Mouse (Mus musculus) layer of hippocampus, adult 2 months (tissue): ENCODE results near the gene Hyls1. TPM values are rescaled to one million over a fixed set of nuclear protein-coding genes. Genes with fewer than 3 reads are reported as not detected.

ENCODE experiments used
- DNase-seq, 2 experiments: peaks; one replicate each; pipeline ENCODE4 v3.0.0; 2022; ENCODE audit warnings: low spot score in 2 of 2
- H3K27ac ChIP-seq: fragments of 200-600 bp; 2 replicates; pipeline ENCODE4 v1.8.1; 2022
- H3K4me3 ChIP-seq: fragments of 200-600 bp; 2 replicates; pipeline ENCODE4 v1.8.1; 2022; ENCODE audit warnings: mild to moderate bottlenecking
- CTCF ChIP-seq: fragments of 200-600 bp; conservative IDR thresholded peaks from 2 replicates; pipeline ENCODE4 v1.8.1; 2022; ENCODE audit warnings: antibody characterized with exemption, mild to moderate bottlenecking, moderate library complexity
- total RNA-seq, 2 experiments: library from RNA; stranded (reverse); gene quantifications; 2 replicates each; pipeline ENCODE4 v1.2.3; 2021

Gene Hyls1
- total RNA-seq, 2 experiments from 2014 or later, result 13.0 to 15.8 TPM

- Histone ChIP-seq H3K27ac (no peak overlapping the region), H3K4me3 (no peak overlapping the region)
- no peak for TF ChIP-seq CTCF
- DNase-seq, result no peak
Measured at GRCm38 (mm10) chr9:35539001-35539750, 31.0 kb downstream of the Hyls1 start.

GRCm38 (mm10) chr9:35535876-35536275 is 34.3 kb downstream of the Hyls1 start:
- Histone ChIP-seq H3K4me3 (no peak overlapping the region), H3K27ac (no peak overlapping the region)
- TF ChIP-seq CTCF, result no peak
- no peak for DNase-seq

DNA sequence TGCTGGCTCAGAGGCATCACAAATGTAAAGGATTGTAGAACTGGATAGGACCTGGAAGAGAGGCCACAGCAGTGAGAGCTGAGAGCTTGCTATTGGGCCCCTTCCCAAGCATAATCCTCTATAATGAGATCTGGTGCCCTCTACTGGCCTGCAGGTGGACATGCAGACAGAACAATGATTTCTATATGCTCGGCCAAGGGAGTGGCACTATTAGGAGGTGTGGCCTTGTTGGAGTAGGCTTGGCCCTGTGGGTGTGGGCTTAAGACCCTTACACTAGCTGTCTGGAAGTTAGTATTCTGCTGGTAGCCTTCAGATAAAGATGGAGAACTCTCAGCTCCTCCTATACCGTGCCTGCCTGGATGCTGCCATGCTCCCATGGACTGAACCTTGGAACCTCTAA is 35.1 kb downstream of the Hyls1 start:
- peak; percentile 42 to 66 for DNase-seq
- Histone ChIP-seq H3K4me3 (no peak overlapping the region), H3K27ac (no peak overlapping the region)
- TF ChIP-seq CTCF, result peak; percentile 93

GRCm38 (mm10) chr9:35533266-35533665 is 36.9 kb downstream of the Hyls1 start:
- Histone ChIP-seq H3K27ac (no peak overlapping the region), H3K4me3 (no peak overlapping the region)
- no peak for TF ChIP-seq CTCF
- no peak for DNase-seq

DNA sequence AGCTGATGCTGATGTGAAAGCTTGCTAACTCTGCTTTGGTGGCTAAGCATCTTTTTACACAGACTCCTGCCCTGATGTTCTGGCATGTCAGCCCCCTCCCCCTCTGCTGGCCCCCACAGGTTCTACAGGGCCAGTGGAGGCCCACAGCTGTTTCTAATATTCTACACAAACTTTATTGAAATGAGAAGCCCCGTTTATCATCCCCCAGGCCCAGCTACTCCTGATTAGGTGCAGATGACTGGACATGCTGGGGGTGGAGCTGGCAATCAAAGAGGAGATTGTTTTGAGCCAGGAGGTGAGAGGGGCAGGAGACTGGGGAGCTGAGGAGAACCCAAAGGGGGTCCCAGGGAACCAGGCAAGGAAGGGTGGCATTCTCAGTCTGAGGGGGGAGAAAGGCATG is 40.4 kb downstream of the Hyls1 start:
- no peak for DNase-seq
- TF ChIP-seq CTCF, result no peak
- Histone ChIP-seq H3K4me3 (no peak overlapping the region), H3K27ac (no peak overlapping the region)

GRCm38 (mm10) chr9:35529141-35529540 is 41.1 kb downstream of the Hyls1 start:
- no peak overlapping the region for H3K4me3 ChIP-seq
- no peak for TF ChIP-seq CTCF
- H3K27ac ChIP-seq, result no peak overlapping the region
- no peak for DNase-seq

GRCm38 (mm10) chr9:35523941-35524411 is 46.2 kb downstream of the Hyls1 start:
- DNase-seq, result peak; percentile 81 to 85
- peak overlapping the region; percentile 87 for H3K27ac ChIP-seq
- H3K4me3 ChIP-seq, result peak overlapping the region; percentile 22; the same call in 1 of the 2 replicates
- TF ChIP-seq CTCF, result peak; percentile 96

DNA sequence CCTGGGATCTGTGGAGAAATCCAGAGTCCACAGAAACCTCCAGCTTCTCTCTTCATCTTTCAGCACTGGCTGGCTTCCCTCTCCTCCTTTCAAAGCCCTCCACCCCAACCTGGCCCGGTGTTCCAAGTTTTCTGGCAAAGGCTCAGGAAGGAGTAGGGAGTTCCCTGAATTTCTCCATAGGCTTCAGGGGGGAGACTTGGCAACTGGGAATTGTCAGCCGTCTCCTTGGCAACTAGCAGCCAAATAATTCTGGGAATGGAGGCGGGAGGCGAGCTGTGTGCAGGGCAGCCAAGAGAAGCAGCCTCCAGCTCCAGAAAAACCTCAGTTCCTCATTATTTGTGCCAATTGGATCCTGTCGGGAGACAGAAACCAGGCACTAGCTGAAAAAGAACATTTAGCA is 46.7 kb downstream of the Hyls1 start:
- DNase-seq, result peak; percentile 68 to 78
- no peak for TF ChIP-seq CTCF
- H3K27ac ChIP-seq, result peak overlapping the region; percentile 87
- peak overlapping the region; percentile 22; the same call in 1 of the 2 replicates for H3K4me3 ChIP-seq

DNA sequence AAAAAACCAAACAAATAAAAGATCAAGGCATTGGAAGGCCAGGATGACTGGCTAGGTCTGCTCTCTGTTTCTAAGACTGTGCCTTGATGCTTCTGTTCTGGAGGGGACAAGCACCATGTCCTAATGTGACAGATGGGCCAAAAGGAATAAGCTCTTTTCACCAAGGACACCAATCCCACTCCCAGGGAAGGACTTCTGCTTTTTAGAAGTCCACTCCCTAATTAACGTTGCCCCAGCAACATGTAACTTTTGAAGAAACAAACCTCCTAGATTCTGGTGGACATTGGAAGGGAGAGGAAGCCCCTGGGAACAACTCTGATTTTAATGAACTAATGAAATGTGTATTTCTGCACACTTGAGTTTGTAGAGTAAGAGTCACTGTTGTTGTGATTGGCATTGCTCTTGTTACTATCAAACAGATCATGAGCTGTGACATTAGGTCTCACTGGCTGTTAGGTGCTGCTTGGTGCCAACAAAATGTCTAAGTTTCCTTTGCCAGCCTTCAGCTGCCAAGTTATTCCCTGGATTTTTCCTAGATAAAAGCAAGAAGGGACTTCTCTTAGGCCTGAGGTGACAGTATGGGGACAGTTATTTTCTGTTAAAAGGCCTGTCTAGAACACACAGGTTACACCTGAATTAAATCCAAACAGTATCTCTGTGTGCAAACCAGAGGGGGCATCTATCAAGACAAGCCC is 47.2 kb downstream of the Hyls1 start:
- peak overlapping the region; percentile 87 for H3K27ac ChIP-seq
- no peak for TF ChIP-seq CTCF
- no peak for DNase-seq
- no peak overlapping the region for H3K4me3 ChIP-seq

DNA sequence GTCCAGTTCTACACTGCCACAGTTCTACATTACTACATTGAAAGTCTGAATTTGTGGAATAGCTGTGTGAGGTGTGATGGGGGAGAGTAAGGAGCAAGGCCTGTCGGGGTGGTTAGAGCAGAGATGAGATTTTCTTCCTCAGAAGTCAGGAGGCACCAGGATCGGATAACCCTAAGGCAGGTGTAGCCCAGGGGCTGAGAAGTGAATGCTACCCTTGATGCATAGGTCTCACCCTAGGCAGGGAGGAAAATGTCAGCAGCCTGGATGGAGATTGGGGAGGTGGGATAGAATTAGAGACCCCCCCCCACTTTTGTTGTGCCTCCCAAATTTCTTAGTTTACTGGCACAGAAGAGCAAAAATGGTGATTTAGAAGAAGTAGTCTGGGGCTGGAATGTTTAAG is 48.0 kb downstream of the Hyls1 start:
- H3K27ac ChIP-seq, result no peak overlapping the region
- DNase-seq, result no peak
- no peak for TF ChIP-seq CTCF
- no peak overlapping the region for H3K4me3 ChIP-seq

DNA sequence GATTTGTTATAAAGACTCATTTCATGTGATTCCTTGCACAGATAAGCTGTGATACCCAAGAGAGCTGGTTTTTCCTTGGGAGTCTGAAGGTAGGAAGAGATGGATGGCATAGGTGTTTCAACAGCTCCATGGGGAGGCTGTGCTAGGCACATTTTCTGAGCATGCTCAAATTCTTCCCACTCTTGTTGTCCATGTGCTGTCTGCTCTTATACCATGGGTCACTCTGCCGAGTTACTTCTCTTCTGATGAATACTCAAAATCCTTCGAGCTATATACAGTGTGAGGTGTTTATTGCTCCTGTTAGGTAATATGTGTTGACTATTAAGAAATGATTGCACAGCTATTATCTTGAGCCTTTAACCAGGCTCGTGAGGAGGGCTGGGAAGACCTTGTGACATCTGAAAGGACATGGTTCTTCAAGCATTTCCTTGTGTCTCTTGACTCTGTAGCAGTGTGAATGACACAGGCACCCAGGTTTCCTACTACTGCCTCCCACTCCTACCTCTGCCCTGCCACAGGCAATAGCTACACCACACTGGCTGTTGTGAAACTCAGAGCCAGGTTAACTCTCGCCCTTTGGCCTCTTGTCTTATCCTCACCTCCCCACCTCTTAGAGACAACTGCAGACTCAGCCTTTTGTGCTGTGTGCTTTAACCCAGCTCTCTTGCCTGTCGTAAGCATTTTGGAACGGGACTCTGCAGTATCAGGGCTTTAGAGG is 49.4 kb downstream of the Hyls1 start:
- DNase-seq, result no peak
- H3K4me3 ChIP-seq, result no peak overlapping the region
- TF ChIP-seq CTCF, result no peak

GRCm38 (mm10) chr9:35518169-35518568 is 52.0 kb downstream of the Hyls1 start, which contains the start of gene Gm1113:
Gm1113 (minus strand) TSS chr9:35518269.
- no peak for DNase-seq
- Histone ChIP-seq H3K4me3 (no peak within 1 kb of the TSS), H3K27ac (no peak within 1 kb of the TSS)
- TF ChIP-seq CTCF, result no peak

More for the DNA sequence above, 49.4 kb downstream of the Hyls1 start:
- no peak overlapping the region for H3K27ac ChIP-seq

DNA sequence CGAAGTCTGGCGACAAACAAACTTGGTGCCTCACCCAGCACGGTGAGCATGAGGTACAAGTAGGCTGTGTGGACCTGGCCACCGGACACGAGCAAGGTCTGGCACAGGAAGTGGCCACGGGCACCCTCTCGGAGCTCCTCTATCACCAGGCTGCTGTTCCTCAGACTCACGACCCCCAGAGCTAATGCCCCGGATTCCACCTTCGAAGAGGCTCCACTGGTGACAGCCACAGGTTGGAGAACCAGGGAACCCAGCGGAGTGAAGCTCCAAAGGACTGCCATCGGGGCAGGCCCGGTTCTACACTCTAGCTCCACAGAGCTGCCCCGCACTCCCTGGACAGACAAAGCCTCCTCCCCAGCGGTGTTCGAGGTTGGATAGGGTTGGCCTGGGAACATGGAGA is 53.5 kb downstream of the Hyls1 start:
- DNase-seq, result no peak
- Histone ChIP-seq H3K27ac (no peak overlapping the region), H3K4me3 (no peak overlapping the region)
- TF ChIP-seq CTCF, result no peak
